Mouse (Mus musculus): ENCODE data around the gene Pip4k2a.
A peak's percentile ranks its signal among the peaks of the same experiment; 100 is the strongest.

Gene Pip4k2a

GRCm38 (mm10) chr2:18841051-18841450 is 156.9 kb downstream of the Pip4k2a start:
- no peak for DNase-seq (ENCODE audit: low read depth, low spot score)

DNA sequence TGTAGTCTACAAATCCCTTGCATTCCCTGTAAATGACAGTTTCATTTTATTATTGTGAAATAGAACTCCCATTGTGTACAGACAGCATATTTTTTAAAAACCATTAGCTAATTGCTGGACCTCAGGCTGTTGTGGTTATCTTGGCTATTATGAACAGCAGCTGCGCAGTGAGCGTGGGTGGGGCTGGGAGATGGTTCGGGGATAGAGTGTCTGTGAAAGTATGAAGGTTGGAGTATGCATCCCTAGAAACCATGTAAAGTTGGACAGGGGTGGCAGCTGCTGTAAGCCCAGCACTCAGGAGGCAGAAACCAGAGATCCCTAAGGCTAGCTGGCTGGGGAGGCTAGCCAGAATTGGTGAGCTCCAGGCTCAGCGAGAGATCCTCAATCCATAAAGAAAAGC is 158.4 kb downstream of the Pip4k2a start:
- no peak for DNase-seq (ENCODE audit: low read depth, low spot score)

DNA sequence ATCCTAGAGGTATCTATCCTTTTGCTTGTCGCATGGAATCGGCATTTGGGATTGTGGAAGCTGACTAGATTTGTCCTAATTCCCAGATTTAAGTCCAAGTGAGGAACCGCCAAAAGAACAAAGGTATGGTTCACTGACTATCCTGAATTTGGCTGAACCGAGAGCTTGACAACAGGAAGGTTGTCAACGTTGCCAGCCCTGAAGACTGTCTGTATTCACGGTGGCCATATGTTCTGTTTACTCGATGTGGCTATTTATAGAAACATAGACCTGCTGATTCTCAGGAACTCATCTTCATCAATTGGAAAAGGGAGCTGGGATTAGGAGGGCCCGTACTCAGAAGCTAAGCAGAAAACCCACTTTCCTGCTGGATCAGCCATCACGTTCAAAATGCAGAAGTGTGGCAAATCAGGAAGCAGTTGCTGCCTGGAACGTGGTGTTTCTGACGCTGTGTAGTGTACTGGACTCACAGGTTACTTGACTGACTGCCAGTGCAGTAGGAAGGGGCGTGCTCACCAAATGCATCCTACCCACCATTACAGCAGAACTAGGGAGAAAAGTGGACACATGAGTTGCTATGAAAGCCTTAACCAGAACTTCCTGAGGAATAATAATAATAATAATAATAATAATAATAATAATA is 162.5 kb downstream of the Pip4k2a start:
- DNase-seq (ENCODE audit: low read depth, low spot score) = no peak

DNA sequence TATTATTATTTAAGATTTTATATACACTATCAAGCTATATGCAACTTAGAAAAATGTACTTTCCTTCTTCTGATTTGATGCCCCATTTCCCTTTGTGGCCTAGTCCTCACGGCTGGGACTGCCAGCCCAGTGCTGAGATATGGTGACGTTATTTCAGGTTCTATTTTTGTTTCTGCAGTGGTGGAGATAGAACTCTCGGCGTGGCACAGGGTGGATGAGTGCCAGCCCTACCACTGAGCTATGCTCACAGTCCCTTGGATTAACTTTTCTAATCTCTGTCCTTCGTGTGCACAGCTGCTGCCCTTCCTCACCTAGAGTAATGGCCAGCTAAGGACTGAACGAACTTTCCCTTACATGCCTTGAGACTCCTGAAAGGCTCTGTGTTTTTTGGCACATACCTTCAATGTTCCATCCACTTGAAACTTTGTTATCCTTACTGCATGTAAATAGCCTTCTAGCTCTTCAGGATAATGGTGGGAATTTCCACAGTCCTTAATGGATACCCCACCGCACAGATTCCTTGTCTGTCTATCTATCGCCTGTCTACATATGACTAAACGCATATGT is 164.8 kb downstream of the Pip4k2a start:
- DNase-seq (ENCODE audit: low read depth, low spot score) = no peak

DNA sequence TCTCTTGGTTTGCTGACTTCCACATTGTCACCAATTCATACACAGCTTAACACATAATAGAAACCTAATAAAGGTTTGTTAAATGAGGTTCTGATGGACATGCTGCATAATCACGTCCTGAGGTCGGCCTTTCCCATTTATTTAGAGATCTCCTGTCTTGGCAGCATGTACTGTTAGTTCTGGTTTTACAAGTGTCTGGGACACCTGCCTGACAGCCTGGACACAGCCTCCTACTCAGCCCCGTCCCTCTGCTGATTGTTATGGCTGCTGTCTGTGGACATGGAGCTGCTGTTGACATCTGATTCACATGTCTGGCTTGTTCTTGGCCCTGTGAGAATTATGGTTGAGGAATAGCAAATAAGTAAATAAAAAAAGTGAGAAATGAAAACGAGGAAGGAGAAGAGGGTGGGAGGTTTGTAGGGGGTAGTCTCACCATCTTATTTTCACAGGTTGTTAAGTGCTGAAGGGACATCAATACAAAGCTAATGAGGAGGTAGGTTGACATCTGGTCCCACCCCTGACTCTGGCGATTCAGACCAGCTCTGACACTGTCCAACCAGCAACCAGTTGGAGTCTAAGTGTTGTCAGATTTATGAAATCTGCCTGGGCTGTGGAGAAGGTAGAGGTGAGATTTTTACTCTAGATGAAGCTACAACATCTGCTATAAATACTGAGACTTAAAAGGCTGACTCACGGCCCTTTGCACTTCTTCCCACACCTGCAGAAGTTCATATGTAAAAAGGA is 166.7 kb downstream of the Pip4k2a start:
- DNase-seq (ENCODE audit: low read depth, low spot score) = no peak

DNA sequence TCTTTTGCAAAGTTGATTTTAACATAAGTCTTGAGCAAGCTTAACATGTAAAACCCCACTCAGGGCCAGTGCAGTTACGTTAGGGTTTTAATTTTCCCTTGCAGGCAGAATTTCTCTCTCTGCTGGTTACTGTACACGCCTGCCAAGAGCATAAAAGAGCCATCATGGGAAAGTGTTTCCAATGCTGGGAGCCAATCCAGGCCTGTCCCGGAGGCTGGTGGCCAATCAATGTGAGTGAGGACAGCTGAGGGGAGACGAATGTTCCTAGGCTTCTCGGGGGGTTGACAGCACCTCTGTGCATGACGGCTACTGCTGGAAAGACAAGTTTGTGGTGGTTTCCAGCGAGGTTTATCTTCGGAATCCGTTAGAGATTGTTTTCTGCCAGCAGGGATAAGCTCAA is 175.2 kb downstream of the Pip4k2a start:
- DNase-seq (ENCODE audit: low read depth, low spot score) = no peak

DNA sequence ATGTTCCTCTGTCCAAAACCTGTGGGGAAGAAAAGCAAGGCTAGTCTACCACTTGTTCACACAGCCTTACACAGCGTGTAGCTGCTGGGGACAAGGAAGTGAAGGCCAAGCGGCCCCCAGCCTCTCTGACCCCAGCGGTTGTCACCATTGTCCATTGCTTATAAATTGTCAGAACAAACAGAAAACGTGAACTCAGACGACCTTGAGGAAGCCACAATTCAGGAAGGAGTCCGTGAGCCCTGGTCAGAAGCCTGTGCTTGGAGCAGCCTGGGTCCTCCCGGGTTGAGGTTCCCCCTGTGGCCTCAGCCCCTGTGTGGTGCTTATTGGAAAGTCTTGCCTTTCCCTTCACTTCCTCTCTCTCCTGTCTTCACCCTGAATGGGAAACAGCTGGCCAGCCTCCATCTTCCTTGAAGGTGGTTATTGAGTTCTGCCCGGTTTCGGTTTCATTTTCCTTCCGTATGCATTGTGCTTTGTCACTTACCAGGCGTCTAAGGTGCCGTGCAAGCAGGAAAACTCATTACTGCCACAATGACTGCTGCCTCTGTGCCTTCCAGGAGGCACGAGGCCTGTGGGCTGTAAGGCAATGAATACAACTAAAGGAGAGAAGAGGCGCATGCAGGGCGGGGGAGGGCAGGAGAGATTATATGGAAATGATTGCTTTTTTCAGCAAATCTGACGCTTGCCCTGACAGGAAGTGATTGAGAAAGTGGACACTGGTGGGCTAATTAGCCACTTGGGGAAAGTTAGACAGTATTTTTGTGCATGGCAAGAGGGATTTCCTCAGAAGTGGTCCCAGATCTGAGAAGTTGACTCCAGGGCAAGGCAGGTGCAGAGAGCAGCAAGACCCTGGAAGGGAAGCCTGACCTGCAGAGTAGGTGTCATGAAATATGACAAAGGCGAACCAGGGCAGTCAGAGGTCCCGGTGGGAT is 176.2 kb downstream of the Pip4k2a start:
- DNase-seq (ENCODE audit: low read depth, low spot score) = peak; percentile 88

DNA sequence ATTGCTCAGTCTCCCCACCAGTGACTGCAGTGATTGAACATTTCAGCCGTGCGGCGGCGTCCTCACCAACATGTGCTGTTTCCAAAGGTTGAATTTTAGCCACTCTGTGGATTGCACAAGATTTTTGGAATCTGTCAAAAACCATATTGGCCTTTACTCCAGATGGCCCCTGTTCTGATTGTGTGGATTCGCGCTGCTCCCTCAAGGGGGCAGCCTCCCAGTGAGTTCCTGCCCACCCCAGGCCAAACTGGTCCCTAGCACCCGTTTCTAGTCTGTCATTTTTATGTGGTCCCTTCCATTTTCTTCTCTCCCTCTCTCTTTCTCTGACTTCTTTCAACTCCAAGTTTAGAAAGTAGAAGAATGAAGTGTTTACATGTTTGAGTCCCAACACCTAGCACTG is 178.4 kb downstream of the Pip4k2a start:
- DNase-seq (ENCODE audit: low read depth, low spot score) = no peak

DNA sequence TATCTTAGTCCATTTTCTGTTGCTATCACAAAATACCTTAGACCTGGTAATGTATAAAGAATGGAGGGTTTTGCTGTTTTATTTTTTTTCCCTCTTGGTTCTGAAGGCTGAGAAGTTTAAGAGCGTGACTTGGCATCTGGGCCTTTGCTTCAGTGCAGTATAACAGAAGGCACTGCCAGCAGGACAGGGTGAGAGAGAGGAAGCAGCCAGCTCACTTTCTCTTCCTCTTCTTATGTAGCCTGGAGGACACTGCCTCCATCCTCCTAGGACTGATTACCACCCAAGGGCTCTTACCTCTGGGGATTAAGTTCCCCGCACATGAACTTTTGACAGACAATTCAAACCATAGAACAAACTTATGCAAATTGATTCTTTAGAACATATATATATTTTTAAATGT is 181.9 kb downstream of the Pip4k2a start:
- no peak for DNase-seq (ENCODE audit: low read depth, low spot score)

- DNase-seq (ENCODE audit: low read depth, low spot score) = no peak
These were observed 182.5 kb downstream of the Pip4k2a start for GRCm38 (mm10) chr2:18815336-18815965.

- no peak for DNase-seq (ENCODE audit: low read depth, low spot score)
These were observed 183.5 kb downstream of the Pip4k2a start for GRCm38 (mm10) chr2:18814447-18814804.

DNA sequence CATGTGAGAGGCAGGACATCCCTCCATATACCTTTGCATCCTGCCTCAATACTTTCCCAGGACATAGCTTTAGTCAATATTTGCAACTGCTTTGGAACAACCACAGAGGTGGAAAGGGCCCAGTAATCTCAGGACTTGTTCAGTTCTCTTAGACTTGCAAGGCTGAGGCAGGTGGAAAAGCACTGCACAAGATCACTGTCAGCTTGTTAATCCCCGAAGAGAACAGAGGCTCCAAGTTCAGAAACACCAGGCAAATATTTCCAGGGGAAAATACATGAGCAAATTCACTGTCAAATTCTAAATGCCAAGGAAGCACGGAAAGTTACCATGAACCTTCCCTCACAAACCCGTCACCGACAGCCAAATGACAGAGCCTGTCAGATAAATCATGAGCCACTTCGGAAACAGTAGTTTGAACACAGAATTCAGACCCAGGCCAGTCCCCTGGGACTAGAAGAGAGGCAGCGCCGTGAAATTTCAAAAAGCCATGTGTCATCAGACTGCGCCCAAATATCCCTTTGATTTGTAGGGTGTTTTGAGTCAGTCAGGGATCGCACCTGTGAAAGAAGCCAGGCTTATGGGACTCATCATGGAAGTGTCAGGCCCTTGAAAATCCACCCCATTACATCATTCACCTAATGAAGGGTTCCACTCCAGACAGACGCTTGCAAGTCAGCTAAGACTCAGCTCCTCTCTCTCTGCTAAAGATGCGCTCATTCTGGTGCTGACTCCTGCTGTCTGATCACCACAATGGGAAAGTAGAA is 184.1 kb downstream of the Pip4k2a start:
- DNase-seq (ENCODE audit: low read depth, low spot score) = no peak

DNA sequence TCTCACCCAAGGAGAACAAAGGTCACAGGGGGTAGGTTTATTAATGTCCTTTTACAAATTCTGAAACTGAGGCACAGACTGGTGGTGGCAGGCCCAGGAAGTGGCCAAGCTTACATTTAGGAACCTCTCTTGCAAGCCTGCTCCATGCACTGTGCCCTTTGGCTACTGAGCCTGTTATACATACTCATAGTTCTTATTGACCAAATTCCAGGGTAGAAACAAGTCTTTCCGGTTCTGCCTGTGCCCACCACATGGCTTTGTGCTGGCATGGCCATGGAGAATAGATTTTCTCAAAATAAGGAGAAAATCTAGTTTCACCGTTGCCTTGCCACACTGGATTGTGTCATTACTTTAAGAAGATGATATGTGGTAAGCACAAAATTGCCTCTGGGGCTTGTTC is 190.0 kb downstream of the Pip4k2a start:
- DNase-seq (ENCODE audit: low read depth, low spot score) = no peak

- DNase-seq (ENCODE audit: low read depth, low spot score) = no peak
These were observed 196.6 kb downstream of the Pip4k2a start for GRCm38 (mm10) chr2:18801281-18801862.

DNA sequence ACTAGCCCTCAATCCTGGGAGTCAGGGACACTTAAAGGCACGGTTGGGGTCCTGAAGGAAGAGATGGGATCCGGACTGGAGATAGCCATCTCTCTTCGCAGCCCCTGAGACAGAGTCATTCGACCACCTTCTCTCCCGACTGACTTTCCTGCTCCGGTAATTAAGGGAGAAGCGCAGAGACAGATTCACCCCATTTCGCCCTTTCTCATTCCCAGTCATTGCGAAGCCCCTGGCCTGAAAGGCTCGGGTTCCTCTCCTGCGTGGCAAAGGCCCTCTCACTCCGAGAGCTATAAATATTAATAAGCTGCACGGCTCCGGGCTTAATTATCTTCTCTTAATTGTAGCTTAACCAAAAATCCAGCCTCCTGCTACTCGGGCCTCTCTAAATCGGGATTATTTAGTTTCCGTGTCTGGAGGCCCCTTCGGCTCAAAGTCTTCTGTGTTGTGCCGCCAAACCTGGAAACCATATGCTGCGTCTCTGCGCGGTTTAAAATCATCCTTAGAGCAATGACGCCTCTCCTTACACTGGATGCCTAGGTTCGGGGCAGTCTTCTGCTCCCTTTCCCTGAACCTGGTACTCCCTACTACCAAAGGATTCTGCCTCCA is 197.2 kb downstream of the Pip4k2a start:
- DNase-seq (ENCODE audit: low read depth, low spot score) = no peak

DNA sequence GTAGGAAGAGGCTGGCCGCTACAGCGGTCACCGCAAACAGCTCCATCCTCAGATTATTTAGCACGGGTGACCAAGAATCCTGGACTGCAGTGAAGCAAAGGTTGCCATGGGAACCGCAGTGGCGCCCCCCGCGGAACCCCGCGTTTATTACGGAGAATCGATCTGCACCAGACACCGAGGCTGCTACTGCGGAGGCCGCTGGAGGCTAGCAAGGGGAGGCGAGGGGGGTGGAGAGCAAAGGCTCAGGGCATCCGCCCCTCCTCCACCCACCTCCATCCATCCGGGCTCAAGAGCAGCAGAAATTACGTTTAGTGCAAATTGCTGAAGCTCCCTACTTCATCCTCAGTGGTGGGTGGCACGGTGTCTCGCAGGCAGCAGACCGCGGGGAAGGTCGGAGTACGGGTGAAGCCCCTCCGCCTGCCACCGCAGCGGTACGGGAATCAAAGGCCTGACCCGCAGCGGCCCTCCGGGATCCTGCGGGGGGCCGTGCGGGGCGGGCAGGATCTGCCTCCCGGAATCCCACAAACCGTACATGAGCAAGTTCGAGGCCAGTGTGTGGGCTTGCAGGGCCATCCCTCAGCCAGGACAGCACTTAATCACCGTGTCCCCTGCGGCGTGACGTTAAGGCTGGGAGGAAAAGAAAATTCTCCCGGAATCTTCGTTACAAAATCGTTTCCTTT is 197.8 kb downstream of the Pip4k2a start:
- peak; percentile 58 for DNase-seq (ENCODE audit: low read depth, low spot score)

DNA sequence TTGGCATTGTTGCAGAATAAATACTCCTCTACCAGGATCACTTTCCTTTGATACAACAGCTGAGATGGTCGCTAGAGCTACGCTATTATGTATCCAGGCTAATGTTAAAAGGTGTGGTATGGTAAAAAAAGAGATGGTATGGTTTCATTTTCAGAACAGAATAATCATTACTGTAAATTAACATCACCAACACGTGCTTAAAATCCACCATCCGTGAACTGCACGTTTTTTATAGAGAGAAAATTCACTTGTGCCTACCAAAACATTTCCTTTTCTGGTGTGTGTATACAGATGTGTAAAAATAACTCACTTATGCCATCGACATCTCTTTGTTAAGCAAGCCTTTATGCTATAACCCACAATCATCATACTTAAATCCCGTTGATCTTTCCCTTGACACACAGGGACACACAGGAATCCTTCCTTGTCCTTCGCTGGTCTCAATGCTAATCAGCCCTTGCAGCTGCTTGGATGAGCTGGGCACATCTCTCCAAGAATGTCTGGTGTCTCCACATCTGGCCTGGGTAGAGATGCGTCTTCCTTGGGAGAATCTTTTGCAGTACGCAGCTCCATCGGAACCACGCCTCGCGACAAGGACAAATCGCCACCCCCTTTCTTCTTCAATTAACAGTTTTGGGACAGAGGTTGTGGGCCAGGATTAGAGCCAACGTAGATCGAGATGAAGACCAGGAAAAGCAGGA is 198.5 kb downstream of the Pip4k2a start:
- no peak for DNase-seq (ENCODE audit: low read depth, low spot score)

DNA sequence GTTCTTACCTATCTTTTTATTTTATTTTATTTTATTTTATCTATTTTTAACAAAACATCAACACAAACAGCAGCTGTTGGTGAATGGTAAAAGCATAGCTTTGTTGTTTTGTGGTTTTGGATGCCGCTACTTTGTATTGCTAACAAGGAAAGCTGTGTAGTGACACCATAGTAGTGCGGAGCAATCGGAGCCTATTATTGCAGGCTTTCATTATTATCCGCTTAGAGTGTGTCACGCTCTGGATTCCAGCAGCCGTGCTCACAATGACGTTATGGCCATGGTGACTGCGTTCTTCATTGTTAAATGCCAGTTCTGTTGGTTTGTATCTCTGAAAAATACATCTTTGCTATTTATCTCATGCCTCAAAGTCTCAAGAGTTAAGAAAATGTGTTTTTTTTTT is 200.2 kb downstream of the Pip4k2a start:
- no peak for DNase-seq (ENCODE audit: low read depth, low spot score)

- no peak for DNase-seq (ENCODE audit: low read depth, low spot score)
These were observed 203.7 kb downstream of the Pip4k2a start for GRCm38 (mm10) chr2:18794261-18794660.

All from CD4-positive helper T cell, adult 2 months (primary cell).